Mouse (Mus musculus): ENCODE measurements at regions not wholly inside any gene's neighbourhood (a gene's known extent, or its start where the extent isn't known, plus 50 kb on each side); places are given as distances from the start of the nearest gene placed in this dataset.

- Histone ChIP-seq H3K27me3 (ENCODE audit: control insufficient read depth, insufficient read depth, low read length) (no peaks in the 10 kb centered on the region), H3K9ac (replicated peaks; ENCODE audit: low read depth, low read length) (no peak overlapping the region), H3K36me3 (ENCODE audit: control insufficient read depth, insufficient read depth, low read length) (no peaks in the 10 kb centered on the region), H3K4me2 (replicated peaks; ENCODE audit: low read depth, low read length) (no peak overlapping the region), H3K9me3 (ENCODE audit: control insufficient read depth, low read depth, low read length) (no peaks in the 10 kb centered on the region), H3K27ac (ENCODE audit: low read length) (no peak overlapping the region), H3K4me1 (ENCODE audit: control insufficient read depth, insufficient read depth, low read length) (no peaks in the 10 kb centered on the region), H3K4me3 (ENCODE audit: low read depth, low read length) (no peak overlapping the region)
- no peak for ATAC-seq (ENCODE audit: insufficient number of reproducible peaks, insufficient read depth, low FRiP score, low read depth)
- 51% methylated on average over 4 of the region's 4 CpGs for WGBS
Observed at GRCm38 (mm10) chr14:100423790-100424189, 139.3 kb upstream of the Klf12 start.

GRCm38 (mm10) chr14:100421666-100422065 is 137.2 kb upstream of the Klf12 start:
- no peaks in the 10 kb centered on the region for H3K9me3 ChIP-seq (ENCODE audit: control insufficient read depth, low read depth, low read length)

DNA sequence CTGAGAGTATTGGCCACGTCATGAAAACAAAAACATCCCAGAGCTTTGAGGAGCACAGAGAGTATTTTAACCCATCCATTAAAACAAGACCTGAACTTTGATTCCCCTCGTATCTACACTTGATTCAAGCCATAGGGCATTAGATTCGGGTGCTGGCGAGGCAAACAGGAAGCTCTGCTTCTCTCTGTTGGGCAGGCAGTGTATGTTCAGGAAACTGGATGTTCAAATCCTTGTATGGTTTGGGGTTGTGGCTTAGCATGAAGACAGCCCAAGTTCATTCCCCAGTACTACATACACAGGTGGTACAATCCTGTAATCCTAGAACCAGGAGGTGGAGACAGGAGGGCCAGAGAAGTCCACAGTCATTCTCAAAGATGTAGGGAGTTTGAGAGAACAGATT is 130.6 kb upstream of the Klf12 start:
- Histone ChIP-seq H3K4me2 (replicated peaks; ENCODE audit: low read depth, low read length) (no peak overlapping the region), H3K36me3 (ENCODE audit: control insufficient read depth, insufficient read depth, low read length) (no peaks in the 10 kb centered on the region), H3K9ac (replicated peaks; ENCODE audit: low read depth, low read length) (no peak overlapping the region), H3K4me3 (ENCODE audit: low read depth, low read length) (no peak overlapping the region), H3K4me1 (ENCODE audit: control insufficient read depth, insufficient read depth, low read length) (no peaks in the 10 kb centered on the region), H3K27me3 (ENCODE audit: control insufficient read depth, insufficient read depth, low read length) (no peaks in the 10 kb centered on the region), H3K9me3 (ENCODE audit: control insufficient read depth, low read depth, low read length) (no peaks in the 10 kb centered on the region), H3K27ac (ENCODE audit: low read length) (no peak overlapping the region)
- WGBS = 70% methylated on average over 4 of the region's 4 CpGs
- ATAC-seq (ENCODE audit: insufficient number of reproducible peaks, insufficient read depth, low FRiP score, low read depth) = no peak

More at GRCm38 (mm10) chr14:100421666-100422065, 137.2 kb upstream of the Klf12 start:
- no peak overlapping the region for H3K4me3 ChIP-seq (ENCODE audit: low read depth, low read length)
- H3K27ac ChIP-seq (ENCODE audit: low read length) = no peak overlapping the region
- H3K4me1 ChIP-seq (ENCODE audit: control insufficient read depth, insufficient read depth, low read length) = no peaks in the 10 kb centered on the region
- H3K9ac ChIP-seq (replicated peaks; ENCODE audit: low read depth, low read length) = no peak overlapping the region
- 78% methylated on average over 4 of the region's 4 CpGs for WGBS
- H3K27me3 ChIP-seq (ENCODE audit: control insufficient read depth, insufficient read depth, low read length) = no peaks in the 10 kb centered on the region
- no peaks in the 10 kb centered on the region for H3K36me3 ChIP-seq (ENCODE audit: control insufficient read depth, insufficient read depth, low read length)
- H3K4me2 ChIP-seq (replicated peaks; ENCODE audit: low read depth, low read length) = no peak overlapping the region
- ATAC-seq (ENCODE audit: insufficient number of reproducible peaks, insufficient read depth, low FRiP score, low read depth) = no peak

DNA sequence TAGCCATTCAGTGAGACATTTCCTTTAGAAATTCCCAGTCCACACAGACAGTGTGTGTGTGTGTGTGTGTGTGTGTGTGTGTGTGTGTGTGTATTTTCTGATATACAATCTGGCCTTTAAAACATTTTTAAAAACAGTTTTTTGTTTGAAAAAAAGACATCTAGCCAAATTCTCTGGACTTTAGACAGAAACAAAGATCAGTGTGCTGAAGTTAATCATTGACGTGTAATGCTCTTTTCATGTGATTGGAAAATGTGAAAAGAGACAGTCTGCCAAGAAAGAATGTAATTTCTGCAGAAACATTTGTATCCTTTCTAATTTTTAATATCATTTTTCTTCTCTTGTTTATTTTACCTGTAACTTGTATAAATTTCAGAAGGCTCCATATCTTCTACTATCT is 127.7 kb upstream of the Klf12 start:
- 47% methylated on average over 1 of the region's 1 CpGs for WGBS
- H3K36me3 ChIP-seq (ENCODE audit: control insufficient read depth, insufficient read depth, low read length) = no peaks in the 10 kb centered on the region
- ATAC-seq (ENCODE audit: insufficient number of reproducible peaks, insufficient read depth, low FRiP score, low read depth) = no peak
- no peak overlapping the region for H3K4me2 ChIP-seq (replicated peaks; ENCODE audit: low read depth, low read length)
- H3K4me3 ChIP-seq (ENCODE audit: low read depth, low read length) = no peak overlapping the region
- no peaks in the 10 kb centered on the region for H3K9me3 ChIP-seq (ENCODE audit: control insufficient read depth, low read depth, low read length)
- H3K27ac ChIP-seq (ENCODE audit: low read length) = no peak overlapping the region
- no peaks in the 10 kb centered on the region for H3K4me1 ChIP-seq (ENCODE audit: control insufficient read depth, insufficient read depth, low read length)
- H3K27me3 ChIP-seq (ENCODE audit: control insufficient read depth, insufficient read depth, low read length) = no peaks in the 10 kb centered on the region
- no peak overlapping the region for H3K9ac ChIP-seq (replicated peaks; ENCODE audit: low read depth, low read length)

GRCm38 (mm10) chr14:100397191-100397590 is 112.7 kb upstream of the Klf12 start:
- H3K4me2 ChIP-seq (replicated peaks; ENCODE audit: low read depth, low read length) = no peak overlapping the region
- ATAC-seq (ENCODE audit: insufficient number of reproducible peaks, insufficient read depth, low FRiP score, low read depth) = no peak; the same call in 1 of the 2 replicates
- WGBS = 43% methylated on average over 5 of the region's 5 CpGs

GRCm38 (mm10) chr14:100375218-100375983 is 90.9 kb upstream of the Klf12 start:
- H3K36me3 ChIP-seq (ENCODE audit: control insufficient read depth, insufficient read depth, low read length) = no peaks in the 10 kb centered on the region
- H3K27me3 ChIP-seq (ENCODE audit: control insufficient read depth, insufficient read depth, low read length) = no peaks in the 10 kb centered on the region
- H3K4me2 ChIP-seq (replicated peaks; ENCODE audit: low read depth, low read length) = no peak overlapping the region; the same call in 1 of the 2 replicates
- 36% methylated on average over 8 of the region's 8 CpGs for WGBS
- H3K27ac ChIP-seq (ENCODE audit: low read length) = no peak overlapping the region
- no peak overlapping the region for H3K9ac ChIP-seq (replicated peaks; ENCODE audit: low read depth, low read length)
- ATAC-seq (ENCODE audit: insufficient number of reproducible peaks, insufficient read depth, low FRiP score, low read depth) = no peak
- no peak overlapping the region for H3K4me3 ChIP-seq (ENCODE audit: low read depth, low read length)
- no peaks in the 10 kb centered on the region for H3K9me3 ChIP-seq (ENCODE audit: control insufficient read depth, low read depth, low read length)
- H3K4me1 ChIP-seq (ENCODE audit: control insufficient read depth, insufficient read depth, low read length) = no peaks in the 10 kb centered on the region

More at GRCm38 (mm10) chr14:100397191-100397590, 112.7 kb upstream of the Klf12 start:
- Histone ChIP-seq H3K9me3 (ENCODE audit: control insufficient read depth, low read depth, low read length) (no peaks in the 10 kb centered on the region), H3K27ac (ENCODE audit: low read length) (peak overlapping the region; percentile 56; the same call in 1 of the 2 replicates), H3K4me3 (ENCODE audit: low read depth, low read length) (no peak overlapping the region), H3K27me3 (ENCODE audit: control insufficient read depth, insufficient read depth, low read length) (no peaks in the 10 kb centered on the region), H3K36me3 (ENCODE audit: control insufficient read depth, insufficient read depth, low read length) (no peaks in the 10 kb centered on the region), H3K4me1 (ENCODE audit: control insufficient read depth, insufficient read depth, low read length) (0 out of 2 replicates have a peak, but pooled peaks cover 2% of the 10 kb centered on the region), H3K9ac (replicated peaks; ENCODE audit: low read depth, low read length) (no peak overlapping the region)

- no peak overlapping the region for H3K9ac ChIP-seq (replicated peaks; ENCODE audit: low read depth, low read length)
- no peaks in the 10 kb centered on the region for H3K4me1 ChIP-seq (ENCODE audit: control insufficient read depth, insufficient read depth, low read length)
- H3K4me3 ChIP-seq (ENCODE audit: low read depth, low read length) = no peak overlapping the region
- 58% methylated on average over 18 of the region's 18 CpGs for WGBS
- H3K27me3 ChIP-seq (ENCODE audit: control insufficient read depth, insufficient read depth, low read length) = no peaks in the 10 kb centered on the region
- H3K27ac ChIP-seq (ENCODE audit: low read length) = no peak overlapping the region
- no peaks in the 10 kb centered on the region for H3K9me3 ChIP-seq (ENCODE audit: control insufficient read depth, low read depth, low read length)
- no peaks in the 10 kb centered on the region for H3K36me3 ChIP-seq (ENCODE audit: control insufficient read depth, insufficient read depth, low read length)
- no peak for ATAC-seq (ENCODE audit: insufficient number of reproducible peaks, insufficient read depth, low FRiP score, low read depth)
- H3K4me2 ChIP-seq (replicated peaks; ENCODE audit: low read depth, low read length) = no peak overlapping the region; the same call in 1 of the 2 replicates
Observed at GRCm38 (mm10) chr14:100374494-100375217, 90.2 kb upstream of the Klf12 start.

DNA sequence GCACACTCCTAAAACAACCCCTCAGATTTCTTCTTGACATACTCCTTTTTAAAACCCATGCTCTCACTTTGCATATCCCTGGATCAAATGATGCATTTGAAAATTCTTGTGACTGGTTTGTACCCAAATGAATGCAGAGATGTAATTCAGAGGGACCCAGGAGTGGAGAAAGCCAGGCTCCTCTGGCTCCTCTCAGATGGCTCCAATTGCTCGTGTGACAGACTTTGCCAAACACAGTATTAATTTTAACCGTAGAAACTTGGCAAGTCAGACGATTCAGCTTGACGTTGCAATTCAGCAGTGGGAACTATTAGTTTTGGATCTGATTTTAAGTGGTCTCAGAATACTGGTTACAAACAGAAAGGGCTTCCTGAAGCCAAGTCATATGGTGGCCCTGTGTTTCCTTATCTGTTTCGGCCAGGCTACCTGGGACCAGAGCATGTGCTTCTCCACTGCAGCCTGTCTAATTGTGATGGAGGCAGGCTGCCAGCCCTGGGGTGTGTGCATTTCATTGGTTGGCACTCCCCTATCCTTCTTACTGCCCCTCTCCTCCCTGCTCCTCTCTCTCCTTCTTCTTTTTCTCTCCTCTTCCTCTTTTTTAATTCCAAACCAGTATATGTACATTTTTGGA is 81.9 kb upstream of the Klf12 start:
- H3K36me3 ChIP-seq (ENCODE audit: control insufficient read depth, insufficient read depth, low read length) = no peaks in the 10 kb centered on the region
- H3K27ac ChIP-seq (ENCODE audit: low read length) = no peak overlapping the region
- H3K4me1 ChIP-seq (ENCODE audit: control insufficient read depth, insufficient read depth, low read length) = no peaks in the 10 kb centered on the region; the same call in 1 of the 2 replicates
- no peak overlapping the region for H3K9ac ChIP-seq (replicated peaks; ENCODE audit: low read depth, low read length)
- 69% methylated on average over 5 of the region's 5 CpGs for WGBS
- no peak overlapping the region for H3K4me2 ChIP-seq (replicated peaks; ENCODE audit: low read depth, low read length)
- no peaks in the 10 kb centered on the region for H3K27me3 ChIP-seq (ENCODE audit: control insufficient read depth, insufficient read depth, low read length)
- H3K9me3 ChIP-seq (ENCODE audit: control insufficient read depth, low read depth, low read length) = no peaks in the 10 kb centered on the region
- ATAC-seq (ENCODE audit: insufficient number of reproducible peaks, insufficient read depth, low FRiP score, low read depth) = no peak
- no peak overlapping the region for H3K4me3 ChIP-seq (ENCODE audit: low read depth, low read length)

Data from stomach, embryonic 14.5 days (tissue).